14 mouse cellular contexts compared by ENCODE assay signal in genomic region chr7:141087894-141088293, GRCm38 (mm10). TPM values are rescaled to one million over a fixed set of nuclear protein-coding genes. Genes with fewer than 3 reads are reported as not detected.
DNase-seq lines count a peak whose midpoint lies in the region; ATAC-seq lines count a peak whose summit lies in the region.
"Had no signal": no experiment of that assay in that cellular context is flagged by ENCODE, and none has a peak within 500 bp of the region (broad histone marks: within the 10 kb centered on the region; RNA-seq: fewer than 3 reads in every experiment).

No protein-coding gene starts in this region.

- DNase-seq in adrenal gland, postnatal 14 days: peak; percentile 48
- DNase-seq in adrenal gland, adult 8-10 months: no peak
- DNase-seq in 416B (ENCODE audit: low read depth): peak; percentile 64
- DNase-seq in embryonic facial prominence, embryonic 10.5 days (ENCODE audit: low spot score): no peak
- DNase-seq in cerebellum, adult 18-20 months: no peak
- DNase-seq in layer of hippocampus, adult 18-20 months (ENCODE audit: low spot score in 2 of 2): no peak
- DNase-seq in urinary bladder, postnatal 10 days (ENCODE audit: low spot score): no peak
- DNase-seq: cerebellum, postnatal 14 days; forebrain, postnatal 0 days; kidney, adult 2 months; right cerebral cortex, postnatal 25 days had no signal

- H3K4me1 ChIP-seq in embryonic facial prominence, embryonic 10.5 days: peaks cover 32% of the 10 kb centered on the region

- H3K4me3 ChIP-seq in embryonic facial prominence, embryonic 10.5 days: peak overlapping the region; percentile 37
- H3K4me3 ChIP-seq: myocyte had no signal

- ATAC-seq in megakaryocyte, adult 5-6 weeks (ENCODE audit: poor library complexity, severe bottlenecking): peak; percentile 36
- ATAC-seq: forebrain, postnatal 0 days had no signal

- no peak overlapping the region for H3K27ac ChIP-seq in embryonic facial prominence, embryonic 10.5 days (replicated peaks)
- H3K27ac ChIP-seq: liver, embryonic 14.5 days had no signal

- no peaks in the 10 kb centered on the region for H3K9me3 ChIP-seq in embryonic facial prominence, embryonic 10.5 days

- peaks cover 58% of the 10 kb centered on the region for H3K27me3 ChIP-seq in embryonic facial prominence, embryonic 10.5 days (replicated peaks; ENCODE audit: low read depth, poor library complexity, severe bottlenecking)

- peaks cover 9% of the 10 kb centered on the region for H3K36me3 ChIP-seq in embryonic facial prominence, embryonic 10.5 days (replicated peaks)

- whole genome bisulfite sequencing in embryonic facial prominence, embryonic 10.5 days: 49% methylated on average over 8 of the region's 8 CpGs

RNA-seq across cellular contexts. Expression of gene Pkp3, which starts 9.9 kb away (rescaled TPM):
- total RNA-seq in adrenal gland, postnatal 14 days (2021): 0.96 and 3.5 TPM in 2 replicates
- 1 to 10 TPM; 1.6 to 3.1 (median 2.1) TPM for total RNA-seq in adrenal gland, adult 8-10 months (2022)
- 9.4 and 9.6 TPM in 2 replicates for polyA plus RNA-seq in embryonic facial prominence, embryonic 10.5 days (2016; fragmentation: Nextera tagmentation; extraction: Ambion mirVana)
- 6.7 and 9.7 TPM in 2 replicates for total RNA-seq in megakaryocyte, adult 5-6 weeks (2015)
- 3.8 and 6.1 TPM in 2 replicates for total RNA-seq in megakaryocyte, adult 5-6 weeks (2017)
- not detected for total RNA-seq in layer of hippocampus, adult 18-20 months (2021)
- total RNA-seq: forebrain, postnatal 0 days had no signal
- polyA plus RNA-seq: forebrain, postnatal 0 days had no signal

RNA-seq across cellular contexts. Expression of gene Sigirr, which starts 12.5 kb away (rescaled TPM):
- 7.5 and 10.0 TPM in 2 replicates for total RNA-seq in adrenal gland, postnatal 14 days (2021)
- 1 to 10 TPM; 4.2 to 5.8 (median 4.8) TPM for total RNA-seq in adrenal gland, adult 8-10 months (2022)
- polyA plus RNA-seq in embryonic facial prominence, embryonic 10.5 days (2016; fragmentation: Nextera tagmentation; extraction: Ambion mirVana): 2.2 and 2.3 TPM in 2 replicates
- 7.5 and 9.3 TPM in 2 replicates for total RNA-seq in megakaryocyte, adult 5-6 weeks (2015)
- total RNA-seq in megakaryocyte, adult 5-6 weeks (2017): 7.7 and 8.2 TPM in 2 replicates
- total RNA-seq in layer of hippocampus, adult 18-20 months (2021): 1 to 10 TPM; 1.9 to 2.1 TPM

RNA-seq across cellular contexts. Expression of gene B4galnt4, which starts 27.0 kb away (rescaled TPM):
- total RNA-seq in adrenal gland, postnatal 14 days (2021): 1.4 and 2.7 TPM in 2 replicates
- total RNA-seq in adrenal gland, adult 8-10 months (2022): 1 to 10 TPM; 2.0 to 6.1 (median 2.7) TPM
- polyA plus RNA-seq in embryonic facial prominence, embryonic 10.5 days (2016; fragmentation: Nextera tagmentation; extraction: Ambion mirVana): 26.5 and 27.7 TPM in 2 replicates
- 1.5 and 3.0 TPM in 2 replicates for total RNA-seq in megakaryocyte, adult 5-6 weeks (2015)
- 1.7 and 2.5 TPM in 2 replicates for total RNA-seq in megakaryocyte, adult 5-6 weeks (2017)
- 10 to 100 TPM; 84.2 to 86.8 TPM for total RNA-seq in layer of hippocampus, adult 18-20 months (2021)

RNA-seq across cellular contexts. Expression of gene Ano9, which starts 29.7 kb away (rescaled TPM):
- total RNA-seq in adrenal gland, postnatal 14 days (2021): 0.22 and 0.38 TPM in 2 replicates
- total RNA-seq in adrenal gland, adult 8-10 months (2022): under 1 TPM in 1 of 4 experiments, not detected in 3; 0.21 TPM
- polyA plus RNA-seq in embryonic facial prominence, embryonic 10.5 days (2016; fragmentation: Nextera tagmentation; extraction: Ambion mirVana): 1.8 and 2.5 TPM in 2 replicates
- not detected in 2 replicates for total RNA-seq in megakaryocyte, adult 5-6 weeks (2015)
- total RNA-seq in megakaryocyte, adult 5-6 weeks (2017): not detected in 2 replicates
- not detected for total RNA-seq in layer of hippocampus, adult 18-20 months (2021)
- polyA plus RNA-seq: myocyte had no signal

RNA-seq across cellular contexts. Expression of gene Ptdss2, which starts 34.3 kb away (rescaled TPM):
- total RNA-seq in adrenal gland, postnatal 14 days (2021): 46.2 and 49.6 TPM in 2 replicates
- 10 to 100 TPM; 36.4 to 46.7 (median 43.0) TPM for total RNA-seq in adrenal gland, adult 8-10 months (2022)
- polyA plus RNA-seq in embryonic facial prominence, embryonic 10.5 days (2016; fragmentation: Nextera tagmentation; extraction: Ambion mirVana): 77.8 and 83.8 TPM in 2 replicates
- 7.1 and 10.2 TPM in 2 replicates for total RNA-seq in megakaryocyte, adult 5-6 weeks (2015)
- total RNA-seq in megakaryocyte, adult 5-6 weeks (2017): 1.9 and 2.6 TPM in 2 replicates
- total RNA-seq in layer of hippocampus, adult 18-20 months (2021): 10 to 100 TPM; 47.4 to 50.6 TPM

Comparison
In these comparisons a context has a peak if more than half of its experiments do, and no peak if none do; other contexts are left out.
1. DNase-seq: peak in adrenal gland, postnatal 14 days (single experiment) and 416B (single experiment); none in adrenal gland, adult 8-10 months (single experiment), embryonic facial prominence, embryonic 10.5 days (single experiment), cerebellum, adult 18-20 months (0 of 2), layer of hippocampus, adult 18-20 months (0 of 2) and urinary bladder, postnatal 10 days (single experiment).
2. RNA of gene B4galnt4, which starts 27.0 kb away (total RNA-seq): 84.2 to 86.8 TPM in layer of hippocampus, adult 18-20 months; 2.0 to 6.1 TPM in adrenal gland, adult 8-10 months, 1.5 to 3.0 TPM in megakaryocyte, adult 5-6 weeks and 1.4 to 2.7 TPM in adrenal gland, postnatal 14 days; every median in the first group is over 10 times any median in the second.